16 mouse cellular contexts compared by ENCODE assay signal in the genomic region with DNA sequence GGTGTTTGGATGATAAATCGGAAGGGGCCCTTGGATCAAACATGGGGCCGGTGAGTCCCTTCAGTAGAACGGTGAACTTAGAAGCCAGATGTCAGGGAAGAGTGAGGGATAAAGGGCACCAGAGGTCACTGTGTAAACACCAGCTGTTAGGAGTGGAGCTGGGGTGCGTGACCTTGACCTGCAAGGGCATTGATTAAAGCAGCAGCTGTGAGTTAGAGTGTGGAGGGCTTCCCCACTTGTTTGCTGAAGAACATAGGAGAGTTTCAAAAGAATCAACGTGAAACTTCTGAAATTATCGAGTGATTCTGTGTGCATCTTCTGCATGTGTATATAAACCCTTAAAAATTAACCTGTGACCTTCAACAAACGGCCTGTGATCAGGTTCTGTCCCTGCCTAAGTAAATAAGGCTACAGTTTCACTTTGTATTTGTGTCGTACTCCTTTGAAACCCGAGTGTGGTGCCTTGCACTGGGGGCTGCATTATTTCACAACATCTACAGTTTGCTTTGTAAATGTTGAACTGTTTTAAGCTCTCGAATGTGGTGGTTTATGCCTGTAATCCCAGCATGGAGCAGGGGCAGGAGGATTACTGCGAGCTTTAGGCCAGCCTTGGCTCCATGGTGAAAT.
A peak's percentile ranks its signal among the peaks of the same experiment; 100 is the strongest.
DNase-seq lines count a peak whose midpoint lies in the region; ATAC-seq lines count a peak whose summit lies in the region.
"Had no signal": no experiment of that assay in that cellular context is flagged by ENCODE, and none has a peak within 500 bp of the region (broad histone marks: within the 10 kb centered on the region; RNA-seq: fewer than 3 reads in every experiment).

No protein-coding gene starts in this region.

- ATAC-seq in neural tube, embryonic 15.5 days (ENCODE audit: low FRiP score), result no peak
- peak; percentile 77 for ATAC-seq in liver, embryonic 12.5 days
- no peak for ATAC-seq in forebrain, embryonic 14.5 days
- ATAC-seq: forebrain, embryonic 15.5 days had no signal

- no peak overlapping the region for H3K4me3 ChIP-seq in neural tube, embryonic 15.5 days (replicated peaks)
- H3K4me3 ChIP-seq in liver, embryonic 12.5 days, result no peak overlapping the region
- no peak overlapping the region for H3K4me3 ChIP-seq in forebrain, embryonic 14.5 days (ENCODE audit: low read depth, low read length)
- H3K4me3 ChIP-seq: forebrain, embryonic 15.5 days; heart, embryonic 10.5 days had no signal

- H3K27ac ChIP-seq in neural tube, embryonic 15.5 days (replicated peaks), result no peak overlapping the region
- H3K27ac ChIP-seq in liver, embryonic 12.5 days, result 0 out of 2 replicates have a peak overlapping the region, but pooled peaks have one; percentile 8
- H3K27ac ChIP-seq in forebrain, embryonic 14.5 days (ENCODE audit: low read depth, low read length), result no peak overlapping the region
- H3K27ac ChIP-seq: forebrain, embryonic 15.5 days; heart, embryonic 10.5 days had no signal

- no peak overlapping the region for H3K4me2 ChIP-seq in neural tube, embryonic 15.5 days
- H3K4me2 ChIP-seq in liver, embryonic 12.5 days, result no peak overlapping the region
- H3K4me2 ChIP-seq in forebrain, embryonic 14.5 days (ENCODE audit: low read length), result no peak overlapping the region
- H3K4me2 ChIP-seq: forebrain, embryonic 15.5 days had no signal

- no peaks in the 10 kb centered on the region for H3K4me1 ChIP-seq in neural tube, embryonic 15.5 days
- no peaks in the 10 kb centered on the region for H3K4me1 ChIP-seq in liver, embryonic 12.5 days
- H3K4me1 ChIP-seq in forebrain, embryonic 14.5 days (ENCODE audit: control insufficient read depth, insufficient read depth, low read length), result no peaks in the 10 kb centered on the region
- H3K4me1 ChIP-seq: forebrain, embryonic 15.5 days had no signal

- no peak overlapping the region for H3K9ac ChIP-seq in neural tube, embryonic 15.5 days (replicated peaks)
- H3K9ac ChIP-seq in liver, embryonic 12.5 days, result no peak overlapping the region
- H3K9ac ChIP-seq in forebrain, embryonic 14.5 days (ENCODE audit: low read length), result no peak overlapping the region
- H3K9ac ChIP-seq: forebrain, embryonic 15.5 days had no signal

- H3K27me3 ChIP-seq in neural tube, embryonic 15.5 days (replicated peaks), result no peaks in the 10 kb centered on the region
- no peaks in the 10 kb centered on the region; the same call in 1 of the 2 replicates for H3K27me3 ChIP-seq in liver, embryonic 12.5 days (replicated peaks)
- H3K27me3 ChIP-seq in forebrain, embryonic 14.5 days (replicated peaks; ENCODE audit: control insufficient read depth, insufficient read depth, low read length), result no peaks in the 10 kb centered on the region
- H3K27me3 ChIP-seq: forebrain, embryonic 15.5 days had no signal

- no peaks in the 10 kb centered on the region for H3K9me3 ChIP-seq in neural tube, embryonic 15.5 days (replicated peaks)
- H3K9me3 ChIP-seq in liver, embryonic 12.5 days (replicated peaks), result no peaks in the 10 kb centered on the region
- H3K9me3 ChIP-seq in forebrain, embryonic 14.5 days (replicated peaks; ENCODE audit: control insufficient read depth, low read length), result no peaks in the 10 kb centered on the region
- H3K9me3 ChIP-seq: forebrain, embryonic 15.5 days; heart, embryonic 10.5 days had no signal

- DNase-seq in neural tube, embryonic 10.5 days (ENCODE audit: extremely low spot score, low spot score), result peak; percentile 47
- DNase-seq in embryo, embryonic 11.5 days (ENCODE audit: low read depth, low spot score), result peak; percentile 8
- peak; percentile 80 for DNase-seq in yolk sac, embryonic 10.5 days (ENCODE audit: low spot score)
- DNase-seq in forebrain, embryonic 14.5 days (ENCODE audit: low spot score), result no peak
- DNase-seq in retina, embryonic 14.5 days (ENCODE audit: low spot score), result no peak
- DNase-seq in ovary, postnatal 36 days (ENCODE audit: low spot score), result no peak
- DNase-seq: cerebellum, postnatal 36 days; gastrocnemius, postnatal 14 days; heart, postnatal 36 days; kidney, postnatal 14 days; midbrain, embryonic 14.5 days; thymus, postnatal 25 days had no signal

- peaks cover 27% of the 10 kb centered on the region for H3K36me3 ChIP-seq in neural tube, embryonic 15.5 days
- peaks cover 17% of the 10 kb centered on the region for H3K36me3 ChIP-seq in liver, embryonic 12.5 days
- H3K36me3 ChIP-seq in forebrain, embryonic 14.5 days (ENCODE audit: control insufficient read depth, insufficient read depth, low read length), result no peaks in the 10 kb centered on the region
- H3K36me3 ChIP-seq: forebrain, embryonic 15.5 days had no signal

- 76% methylated on average over 11 of the region's 11 CpGs for WGBS in neural tube, embryonic 15.5 days
- WGBS in liver, embryonic 12.5 days (ENCODE audit: insufficient replicate concordance), result 57% methylated on average over 11 of the region's 11 CpGs
- WGBS in forebrain, embryonic 14.5 days, result 86% methylated on average over 11 of the region's 11 CpGs

Comparison
In these comparisons a context has a peak if more than half of its experiments do, and no peak if none do; other contexts are left out.
1. DNase-seq: peak in neural tube, embryonic 10.5 days (single experiment), embryo, embryonic 11.5 days (single experiment) and yolk sac, embryonic 10.5 days (single experiment); none in forebrain, embryonic 14.5 days (single experiment), retina, embryonic 14.5 days (single experiment) and ovary, postnatal 36 days (single experiment).